Comparison of ENCODE assay signal across 7 mouse cellular contexts in the genomic region with DNA sequence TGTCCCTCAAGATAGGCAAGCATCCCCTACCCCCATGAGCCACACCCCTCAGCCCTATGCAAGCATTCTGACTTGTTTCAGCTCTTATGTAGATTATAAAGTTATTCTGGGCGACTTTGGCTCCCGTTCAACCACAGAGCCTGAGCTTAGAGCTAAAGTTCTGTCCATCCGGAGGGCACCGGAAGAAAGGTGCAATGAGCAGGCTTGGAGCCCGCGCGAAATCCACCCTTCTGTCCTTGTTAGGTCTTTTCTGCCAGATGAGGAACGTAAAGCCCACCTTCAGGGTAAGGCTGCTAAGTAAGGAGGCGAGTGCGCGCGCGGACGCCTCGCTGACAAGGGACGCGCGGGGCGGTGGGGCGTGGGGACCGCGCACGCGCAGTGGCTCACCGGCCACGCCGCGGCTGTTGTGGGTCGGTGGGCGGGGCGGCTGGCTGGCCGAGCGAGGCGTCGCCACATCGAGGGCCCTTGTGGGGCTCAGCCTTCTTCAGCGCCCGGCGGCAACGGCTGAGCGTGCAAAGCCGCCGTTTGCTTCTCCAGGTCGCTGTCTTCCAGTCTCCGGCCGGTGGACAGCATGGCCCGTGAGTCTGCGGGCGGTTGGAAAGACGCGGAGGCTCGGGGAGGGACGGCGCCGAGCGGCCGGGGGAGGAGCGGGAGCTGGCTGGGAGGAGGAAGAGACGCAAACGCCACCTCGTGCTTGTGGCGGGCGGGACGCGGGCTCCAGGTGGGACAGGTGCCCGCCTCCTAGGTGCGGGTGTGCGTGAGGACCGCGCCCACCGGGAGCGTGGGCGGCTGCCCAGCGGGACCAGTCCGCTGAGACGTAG. TPM values are rescaled to one million over a fixed set of nuclear protein-coding genes. Genes with fewer than 3 reads are reported as not detected.
A peak's percentile ranks its signal among the peaks of the same experiment; 100 is the strongest.
DNase-seq lines count a peak whose midpoint lies in the region; ATAC-seq and TF ChIP-seq lines count a peak whose summit lies in the region.

A gene (plus strand): TSS at position 361 of the 821 bp plus-strand sequence.

- peak; percentile 54 for ATAC-seq in intestine, postnatal 0 days
- peak; percentile 60 for ATAC-seq in limb, embryonic 12.5 days (ENCODE audit: insufficient number of reproducible peaks, insufficient read depth, low FRiP score, low TSS enrichment, low read depth)
- peak; percentile 89 for ATAC-seq in midbrain, embryonic 14.5 days (ENCODE audit: low FRiP score, low TSS enrichment)

- H3K27me3 ChIP-seq in intestine, postnatal 0 days (replicated peaks; ENCODE audit: control insufficient read depth, insufficient read depth, low read length): no peaks in the 10 kb centered on the region
- no peaks in the 10 kb centered on the region for H3K27me3 ChIP-seq in limb, embryonic 12.5 days
- H3K27me3 ChIP-seq in midbrain, embryonic 14.5 days (ENCODE audit: control insufficient read depth, insufficient read depth, low read length): no peaks in the 10 kb centered on the region; the same call in 1 of the 2 replicates

- peak within 1 kb of the TSS; percentile 68 for H3K4me3 ChIP-seq in intestine, postnatal 0 days (ENCODE audit: low read depth, low read length)
- peak within 1 kb of the TSS; percentile 77 for H3K4me3 ChIP-seq in limb, embryonic 12.5 days (replicated peaks)
- H3K4me3 ChIP-seq in midbrain, embryonic 14.5 days (replicated peaks; ENCODE audit: low read depth, low read length): peak within 1 kb of the TSS; percentile 93

- no peaks in the 10 kb centered on the region for H3K9me3 ChIP-seq in intestine, postnatal 0 days (ENCODE audit: control insufficient read depth)
- no peaks in the 10 kb centered on the region for H3K9me3 ChIP-seq in limb, embryonic 12.5 days
- no peaks in the 10 kb centered on the region for H3K9me3 ChIP-seq in midbrain, embryonic 14.5 days (ENCODE audit: control insufficient read depth, low read length)

- peak within 1 kb of the TSS; percentile 97 for H3K4me2 ChIP-seq in intestine, postnatal 0 days (replicated peaks; ENCODE audit: low read depth)
- peak within 1 kb of the TSS; percentile 86 for H3K4me2 ChIP-seq in limb, embryonic 12.5 days
- H3K4me2 ChIP-seq in midbrain, embryonic 14.5 days (ENCODE audit: low read length): peak within 1 kb of the TSS; percentile 71

- DNase-seq in adrenal gland, adult 18-20 months (ENCODE audit: low spot score in 2 of 2): peak; percentile 85 to 86
- peak; percentile 87 for DNase-seq in embryo, embryonic 10.5 days (ENCODE audit: low spot score)
- DNase-seq in gastrocnemius, postnatal 4 days (ENCODE audit: low spot score in 2 of 2): peak; percentile 70 to 84
- DNase-seq in midbrain, embryonic 14.5 days: peak; percentile 95
- DNase-seq in spleen, postnatal 10 days (ENCODE audit: low spot score in 2 of 2): peak; percentile 62 to 82

- no peaks in the 10 kb centered on the region for H3K4me1 ChIP-seq in intestine, postnatal 0 days (replicated peaks; ENCODE audit: control insufficient read depth, insufficient read depth, low read length)
- peaks cover 10% of the 10 kb centered on the region for H3K4me1 ChIP-seq in limb, embryonic 12.5 days (replicated peaks)
- peaks cover 13% of the 10 kb centered on the region for H3K4me1 ChIP-seq in midbrain, embryonic 14.5 days (ENCODE audit: control insufficient read depth, insufficient read depth, low read length)

- 0 out of 2 replicates have a peak, but pooled peaks have one; percentile 1 for TF ChIP-seq CTCF in intestine, postnatal 0 days (IDR thresholded peaks at IDR 0.05; ENCODE audit: low read depth)

- H3K36me3 ChIP-seq in intestine, postnatal 0 days (ENCODE audit: control insufficient read depth, insufficient read depth): no peaks in the 10 kb centered on the region
- H3K36me3 ChIP-seq in limb, embryonic 12.5 days: peaks cover 9% of the 10 kb centered on the region
- peaks cover 14% of the 10 kb centered on the region for H3K36me3 ChIP-seq in midbrain, embryonic 14.5 days (ENCODE audit: control insufficient read depth, insufficient read depth, low read length)

- peak within 1 kb of the TSS; percentile 69 for H3K9ac ChIP-seq in intestine, postnatal 0 days (ENCODE audit: low read depth, low read length)
- peak within 1 kb of the TSS; percentile 83 for H3K9ac ChIP-seq in limb, embryonic 12.5 days (replicated peaks)
- peak within 1 kb of the TSS; percentile 84 for H3K9ac ChIP-seq in midbrain, embryonic 14.5 days (replicated peaks; ENCODE audit: low read length)

- WGBS in intestine, postnatal 0 days: under 1% methylated on average over 73 of the region's 76 CpGs
- 1% methylated on average over 73 of the region's 76 CpGs for WGBS in limb, embryonic 12.5 days
- under 1% methylated on average over 73 of the region's 76 CpGs for WGBS in midbrain, embryonic 14.5 days

- peak within 1 kb of the TSS; percentile 9; the same call in 1 of the 2 replicates for H3K27ac ChIP-seq in intestine, postnatal 0 days (ENCODE audit: low read depth, low read length)
- H3K27ac ChIP-seq in limb, embryonic 12.5 days: peak within 1 kb of the TSS; percentile 84
- H3K27ac ChIP-seq in midbrain, embryonic 14.5 days (replicated peaks; ENCODE audit: low read depth, low read length): peak within 1 kb of the TSS; percentile 85

RNA-seq across cellular contexts. Expression of the gene that starts here (rescaled TPM):
- 10 to 100 TPM; 15.2 to 22.2 TPM for total RNA-seq in adrenal gland, adult 18-20 months (2021)
- 10 to 100 TPM; 28.1 to 33.4 TPM for total RNA-seq in gastrocnemius, postnatal 4 days (2021)
- 107 and 115 TPM in 2 replicates for polyA plus RNA-seq in intestine, postnatal 0 days (2015; fragmentation: Nextera tagmentation; extraction: Ambion mirVana)
- 267 and 269 TPM in 2 replicates for polyA plus RNA-seq in limb, embryonic 12.5 days (2016; fragmentation: Nextera tagmentation; extraction: Ambion mirVana)
- polyA plus RNA-seq in midbrain, embryonic 14.5 days (2014; fragmentation: Nextera tagmentation; extraction: Ambion mirVana): 453 and 516 TPM in 2 replicates

Comparison
In these comparisons a context has a peak if more than half of its experiments do, and no peak if none do; other contexts are left out.
1. Peak in every context shown above with its lines: DNase-seq, ATAC-seq, H3K4me3 ChIP-seq and H3K27ac ChIP-seq.
2. H3K27ac ChIP-seq: peak in every context shown above with its lines; median percentile 85 in midbrain, embryonic 14.5 days; 84 in limb, embryonic 12.5 days; 9 in intestine, postnatal 0 days.